Mouse (Mus musculus): ENCODE measurements around the gene Card19. TPM values are rescaled to one million over a fixed set of nuclear protein-coding genes. Genes with fewer than 3 reads are reported as not detected.
A peak's percentile ranks its signal among the peaks of the same experiment; 100 is the strongest.

Gene Card19
- total and polyA plus RNA-seq, 3 experiments: 138 to 234 (median 184) TPM

- TF ChIP-seq CTCF (IDR thresholded peaks at IDR 0.05): no peak
- no peak for TF ChIP-seq EP300 (IDR thresholded peaks at IDR 0.05; ENCODE audit: insufficient read depth, low read depth, low read length)
- TF ChIP-seq POLR2A (IDR thresholded peaks at IDR 0.05; ENCODE audit: insufficient read depth, low read depth, low read length): no peak
- DNase-seq: no peak
- no peaks in the 10 kb centered on the region for H3K27me3 ChIP-seq (ENCODE audit: control insufficient read depth, insufficient read depth, low read length)
- H3K27ac ChIP-seq: no peak overlapping the region
- H3K4me3 ChIP-seq: no peak overlapping the region
- no peak overlapping the region for H3K9ac ChIP-seq (ENCODE audit: low read depth, low read length)
- H3K4me1 ChIP-seq (ENCODE audit: control insufficient read depth, insufficient read depth, low read length): no peaks in the 10 kb centered on the region
- WGBS: 28% methylated on average over 1 of the region's 1 CpGs
- no peaks in the 10 kb centered on the region for H3K79me2 ChIP-seq (replicated peaks; ENCODE audit: control insufficient read depth, insufficient read depth, low read length)
- intact Hi-C loops (cut with DNase I): loop anchor here (2.0 to 10.0 kb wide), 3 partner anchors 113 to 517 kb away; partner anchors contain the start of gene Phf2
- no peaks in the 10 kb centered on the region for H3K36me3 ChIP-seq (ENCODE audit: control insufficient read depth, insufficient read depth, low read length)
These were observed 44.1 kb downstream of the Card19 start for GRCm38 (mm10) chr13:49171729-49172128.

GRCm38 (mm10) chr13:49170623-49171022, 45.2 kb downstream of the Card19 start:
- Histone ChIP-seq H3K79me2 (replicated peaks; ENCODE audit: control insufficient read depth, insufficient read depth, low read length) (no peaks in the 10 kb centered on the region), H3K27me3 (ENCODE audit: control insufficient read depth, insufficient read depth, low read length) (no peaks in the 10 kb centered on the region), H3K9ac (ENCODE audit: low read depth, low read length) (no peak overlapping the region), H3K36me3 (ENCODE audit: control insufficient read depth, insufficient read depth, low read length) (no peaks in the 10 kb centered on the region), H3K4me1 (ENCODE audit: control insufficient read depth, insufficient read depth, low read length) (no peaks in the 10 kb centered on the region), H3K27ac (no peak overlapping the region), H3K4me3 (no peak overlapping the region)
- DNase-seq: no peak
- TF ChIP-seq POLR2A (IDR thresholded peaks at IDR 0.05; ENCODE audit: insufficient read depth, low read depth, low read length) (no peak), EP300 (IDR thresholded peaks at IDR 0.05; ENCODE audit: insufficient read depth, low read depth, low read length) (no peak), CTCF (IDR thresholded peaks at IDR 0.05) (no peak)
- 92% methylated on average over 11 of the region's 11 CpGs for WGBS
- intact Hi-C loops (cut with DNase I): loop anchor here (2.0 to 10.0 kb wide), 2 partner anchors 296 to 516 kb away; partner anchors contain the start of gene Phf2

- Histone ChIP-seq H3K27me3 (ENCODE audit: control insufficient read depth, insufficient read depth, low read length) (no peaks in the 10 kb centered on the region), H3K9ac (ENCODE audit: low read depth, low read length) (no peak overlapping the region), H3K27ac (no peak overlapping the region), H3K36me3 (ENCODE audit: control insufficient read depth, insufficient read depth, low read length) (no peaks in the 10 kb centered on the region), H3K4me3 (no peak overlapping the region), H3K4me1 (ENCODE audit: control insufficient read depth, insufficient read depth, low read length) (no peaks in the 10 kb centered on the region), H3K79me2 (replicated peaks; ENCODE audit: control insufficient read depth, insufficient read depth, low read length) (no peaks in the 10 kb centered on the region)
- intact Hi-C loops (cut with DNase I): loop anchor here (2.0 to 10.0 kb wide), 2 partner anchors 295 to 515 kb away; partner anchors contain the start of gene Phf2
- DNase-seq: peak; percentile 83 to 91
- 0 out of 2 replicates have a peak, but pooled peaks have one; percentile 62 for TF ChIP-seq EP300 (IDR thresholded peaks at IDR 0.05; ENCODE audit: insufficient read depth, low read depth, low read length)
- no peak for TF ChIP-seq POLR2A (IDR thresholded peaks at IDR 0.05; ENCODE audit: insufficient read depth, low read depth, low read length)
- TF ChIP-seq CTCF (IDR thresholded peaks at IDR 0.05): peak; percentile 92
- 27% methylated on average over 17 of the region's 17 CpGs for WGBS
These were observed 46.2 kb downstream of the Card19 start for GRCm38 (mm10) chr13:49169448-49170207.

- H3K79me2 ChIP-seq (replicated peaks; ENCODE audit: control insufficient read depth, insufficient read depth, low read length): no peaks in the 10 kb centered on the region
- H3K9ac ChIP-seq (ENCODE audit: low read depth, low read length): no peak overlapping the region
- no peaks in the 10 kb centered on the region for H3K27me3 ChIP-seq (ENCODE audit: control insufficient read depth, insufficient read depth, low read length)
- DNase-seq: no peak
- H3K4me3 ChIP-seq: no peak overlapping the region
- no peak overlapping the region for H3K27ac ChIP-seq
- TF ChIP-seq POLR2A (IDR thresholded peaks at IDR 0.05; ENCODE audit: insufficient read depth, low read depth, low read length): no peak
- no peak for TF ChIP-seq CTCF (IDR thresholded peaks at IDR 0.05)
- no peak for TF ChIP-seq EP300 (IDR thresholded peaks at IDR 0.05; ENCODE audit: insufficient read depth, low read depth, low read length)
- intact Hi-C loops (cut with DNase I): no loop called here
- H3K4me1 ChIP-seq (ENCODE audit: control insufficient read depth, insufficient read depth, low read length): no peaks in the 10 kb centered on the region
- WGBS: 53% methylated on average over 9 of the region's 9 CpGs
- H3K36me3 ChIP-seq (ENCODE audit: control insufficient read depth, insufficient read depth, low read length): no peaks in the 10 kb centered on the region
These were observed 48.8 kb downstream of the Card19 start for GRCm38 (mm10) chr13:49167081-49167480.

DNA sequence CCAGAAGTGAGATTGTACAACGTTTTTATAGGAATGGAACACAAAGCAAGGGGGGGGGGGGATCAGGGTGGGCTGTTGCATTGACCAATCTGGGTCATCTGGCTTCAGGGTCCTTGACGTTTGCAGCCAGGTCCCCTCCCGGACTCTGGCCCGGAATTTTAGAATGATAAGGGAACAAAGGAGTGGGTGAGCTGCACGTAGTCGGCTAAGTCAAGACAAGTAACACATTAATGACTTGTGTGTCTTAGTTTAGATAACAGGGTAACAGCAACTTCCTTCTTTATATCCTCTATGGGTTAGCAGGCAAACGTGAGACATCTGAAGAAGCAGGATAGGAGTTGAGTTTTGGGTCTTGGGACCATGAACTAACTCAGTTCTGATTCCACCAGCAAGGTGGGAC, 52.2 kb downstream of the Card19 start:
- no peak for TF ChIP-seq EP300 (IDR thresholded peaks at IDR 0.05; ENCODE audit: insufficient read depth, low read depth, low read length)
- no peak for TF ChIP-seq CTCF (IDR thresholded peaks at IDR 0.05)
- TF ChIP-seq POLR2A (IDR thresholded peaks at IDR 0.05; ENCODE audit: insufficient read depth, low read depth, low read length): no peak
- Histone ChIP-seq H3K4me3 (no peak overlapping the region), H3K9ac (ENCODE audit: low read depth, low read length) (no peak overlapping the region), H3K36me3 (ENCODE audit: control insufficient read depth, insufficient read depth, low read length) (no peaks in the 10 kb centered on the region), H3K79me2 (replicated peaks; ENCODE audit: control insufficient read depth, insufficient read depth, low read length) (no peaks in the 10 kb centered on the region), H3K27me3 (ENCODE audit: control insufficient read depth, insufficient read depth, low read length) (no peaks in the 10 kb centered on the region), H3K27ac (no peak overlapping the region), H3K4me1 (ENCODE audit: control insufficient read depth, insufficient read depth, low read length) (no peaks in the 10 kb centered on the region)
- 39% methylated on average over 7 of the region's 7 CpGs for WGBS
- intact Hi-C loops (cut with DNase I): no loop called here
- no peak for DNase-seq

- intact Hi-C loops (cut with DNase I): no loop called here
- 52% methylated on average over 4 of the region's 4 CpGs for WGBS
- DNase-seq: no peak
- TF ChIP-seq POLR2A (IDR thresholded peaks at IDR 0.05; ENCODE audit: insufficient read depth, low read depth, low read length) (no peak), CTCF (IDR thresholded peaks at IDR 0.05) (no peak), EP300 (IDR thresholded peaks at IDR 0.05; ENCODE audit: insufficient read depth, low read depth, low read length) (no peak)
- Histone ChIP-seq H3K79me2 (replicated peaks; ENCODE audit: control insufficient read depth, insufficient read depth, low read length) (no peaks in the 10 kb centered on the region), H3K9ac (ENCODE audit: low read depth, low read length) (no peak overlapping the region), H3K4me3 (no peak overlapping the region), H3K36me3 (ENCODE audit: control insufficient read depth, insufficient read depth, low read length) (no peaks in the 10 kb centered on the region), H3K27ac (no peak overlapping the region), H3K27me3 (ENCODE audit: control insufficient read depth, insufficient read depth, low read length) (no peaks in the 10 kb centered on the region), H3K4me1 (ENCODE audit: control insufficient read depth, insufficient read depth, low read length) (no peaks in the 10 kb centered on the region)
These were observed 53.1 kb downstream of the Card19 start for GRCm38 (mm10) chr13:49162722-49163121.

Measured in heart, adult 2 months (tissue).